Mouse (Mus musculus): Measurements from ENCODE around the gene Zfp934. TPM values are rescaled to one million over a fixed set of nuclear protein-coding genes. Genes with fewer than 3 reads are reported as not detected.
"Not testable (repeated sequence)": the region's sequence is repeated elsewhere in the genome, so short reads cannot be mapped to it uniquely, and the experiment has no call there.

Zfp934 gene
- total and polyA plus RNA-seq, 2 experiments from 2014 or later, result 7.3 to 7.7 TPM

DNA sequence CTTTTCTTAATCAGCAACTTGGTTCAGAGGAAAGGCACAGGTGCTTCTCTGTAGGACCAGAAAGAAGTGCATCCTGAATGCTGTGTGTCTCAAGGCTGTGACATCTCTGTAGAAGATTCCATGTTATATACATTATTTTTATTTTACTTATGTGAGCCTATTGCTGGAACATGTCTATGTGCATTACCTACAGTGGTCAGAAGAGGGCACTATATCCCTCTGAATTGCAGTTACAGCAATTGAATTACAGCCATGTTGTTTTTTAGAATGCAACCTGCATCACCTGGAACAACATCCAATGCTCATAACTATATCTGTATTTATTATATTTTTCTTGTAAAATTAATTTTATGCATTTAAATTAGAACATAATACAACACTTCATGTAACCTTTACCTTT is 101.1 kb downstream of the Zfp934 start:
- H3K4me2 ChIP-seq (ENCODE audit: low read depth, low read length, poor library complexity, severe bottlenecking); H3K27ac ChIP-seq (ENCODE audit: low read depth, low read length); H3K9ac ChIP-seq (replicated peaks; ENCODE audit: low read length, poor library complexity, severe bottlenecking); H3K27me3 ChIP-seq (ENCODE audit: insufficient read depth, low read length); ATAC-seq (ENCODE audit: low FRiP score); H3K9me3 ChIP-seq (ENCODE audit: low read length); H3K4me3 ChIP-seq (ENCODE audit: low read depth, low read length); H3K4me1 ChIP-seq (ENCODE audit: insufficient read depth, low read length); H3K36me3 ChIP-seq (ENCODE audit: insufficient read depth, low read length): not testable (repeated sequence)
- peak; percentile 19 for DNase-seq (ENCODE audit: low spot score)
- peak; percentile 64 for TF ChIP-seq CTCF (IDR thresholded peaks at IDR 0.05)

DNA sequence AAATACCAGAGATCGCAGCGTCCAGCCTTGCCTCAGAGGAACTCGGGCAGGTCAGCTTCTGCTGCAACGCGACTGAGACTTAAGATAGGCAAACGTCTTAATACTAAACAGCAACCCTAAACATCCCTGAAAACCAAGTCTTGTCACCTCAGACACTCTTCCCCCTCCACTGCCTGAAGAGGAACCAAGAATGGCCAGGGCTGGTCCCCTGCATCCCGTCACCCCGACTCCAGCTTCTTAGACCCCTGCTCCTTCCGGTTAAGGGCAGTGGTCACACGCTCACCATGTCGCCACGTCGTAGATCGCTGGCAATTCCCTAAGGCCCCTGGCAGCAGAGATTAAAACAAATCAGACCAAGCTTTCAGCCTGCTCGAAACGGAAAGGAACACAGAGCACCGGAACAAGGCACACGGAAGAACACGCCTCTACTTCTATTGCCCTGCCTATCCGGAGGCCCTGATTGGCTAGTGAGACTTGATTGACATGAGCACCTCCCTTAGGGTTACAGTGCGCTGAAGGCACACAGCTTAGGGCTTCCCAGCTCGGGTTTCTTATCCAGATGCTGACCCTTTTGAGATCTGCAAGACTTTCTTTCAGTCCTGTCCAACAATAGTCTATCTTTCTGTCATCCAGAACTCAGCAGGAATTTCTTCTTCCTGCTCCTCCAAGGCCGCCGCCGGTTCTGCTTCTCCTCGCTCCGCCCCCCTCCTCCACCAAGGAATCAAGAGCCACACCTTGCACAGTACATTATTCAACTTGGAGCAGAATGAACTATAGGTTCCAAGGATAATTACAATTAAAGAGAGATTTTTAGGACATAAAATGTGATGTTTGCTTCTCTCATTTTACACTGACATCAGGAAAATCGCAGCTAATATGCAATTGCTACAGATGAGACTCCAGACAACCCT is 104.3 kb downstream of the Zfp934 start, which contains the start of gene Gm49359:
Gene Gm49359, minus strand, starts transcription at position 409 of the 911 bp plus-strand sequence.
- H3K27ac ChIP-seq (ENCODE audit: low read depth, low read length), result peak within 1 kb of the TSS; percentile 75; the same call in 1 of the 2 replicates
- H3K4me1 ChIP-seq (ENCODE audit: insufficient read depth, low read length); H3K9me3 ChIP-seq (ENCODE audit: low read length); H3K36me3 ChIP-seq (ENCODE audit: insufficient read depth, low read length); H3K27me3 ChIP-seq (ENCODE audit: insufficient read depth, low read length): not testable (repeated sequence)
- ATAC-seq (ENCODE audit: low FRiP score) (peak; percentile 100), DNase-seq (ENCODE audit: low spot score) (peak; percentile 94)
- 2% methylated on average over 28 of the region's 28 CpGs for WGBS
- peak within 1 kb of the TSS; percentile 69 for H3K9ac ChIP-seq (replicated peaks; ENCODE audit: low read length, poor library complexity, severe bottlenecking)
- peak within 1 kb of the TSS; percentile 30; the same call in 1 of the 2 replicates for H3K4me2 ChIP-seq (ENCODE audit: low read depth, low read length, poor library complexity, severe bottlenecking)
- H3K4me3 ChIP-seq (ENCODE audit: low read depth, low read length), result peak within 1 kb of the TSS; percentile 50

Small RNA genes lying within 50 kb of the gene (microRNA-seq; reads per million reads assigned to microRNA genes)
- gene Gm22256 (ENCODE audit: borderline number of aligned reads), result not detected

Other genes starting within 250 kb of the Zfp934 start
- 1.7 and 2.3 TPM in 2 replicates for gene Gm3604, start 188.0 kb downstream of the Zfp934 start, total RNA-seq (2014; rRNA removed)
- gene Gm3604, start 188.0 kb downstream of the Zfp934 start, polyA plus RNA-seq (2015; fragmentation: Nextera tagmentation; extraction: Ambion mirVana), result 2.2 and 2.4 TPM in 2 replicates
- 7.4 and 10.4 TPM in 2 replicates for gene Gm49359, start 104.4 kb downstream of the Zfp934 start, total RNA-seq (2014; rRNA removed)
- 7.3 and 8.1 TPM in 2 replicates for gene Gm49359, start 104.4 kb downstream of the Zfp934 start, polyA plus RNA-seq (2015; fragmentation: Nextera tagmentation; extraction: Ambion mirVana)
- not detected in 2 replicates for gene Zfp935, start 12.7 kb downstream of the Zfp934 start, total RNA-seq (2014; rRNA removed)
- gene Zfp935, start 12.7 kb downstream of the Zfp934 start, polyA plus RNA-seq (2015; fragmentation: Nextera tagmentation; extraction: Ambion mirVana), result 0.31 TPM in 1 of 2 replicates, not detected in the other
- 4.1 and 16.5 TPM in 2 replicates for gene 6720489N17Rik, start 53.0 kb upstream of the Zfp934 start, total RNA-seq (2014; rRNA removed)
- 4.4 and 6.3 TPM in 2 replicates for gene 6720489N17Rik, start 53.0 kb upstream of the Zfp934 start, polyA plus RNA-seq (2015; fragmentation: Nextera tagmentation; extraction: Ambion mirVana)
- gene Platr25, start 189.5 kb upstream of the Zfp934 start, total RNA-seq (2014; rRNA removed), result 15.0 and 17.6 TPM in 2 replicates
- gene Platr25, start 189.5 kb upstream of the Zfp934 start, polyA plus RNA-seq (2015; fragmentation: Nextera tagmentation; extraction: Ambion mirVana), result 17.1 and 17.6 TPM in 2 replicates
- gene Gm5141, start 214.6 kb upstream of the Zfp934 start, total RNA-seq (2014; rRNA removed), result 4.5 and 4.8 TPM in 2 replicates
- gene Gm5141, start 214.6 kb upstream of the Zfp934 start, polyA plus RNA-seq (2015; fragmentation: Nextera tagmentation; extraction: Ambion mirVana), result 4.5 and 4.6 TPM in 2 replicates

All from midbrain, postnatal 0 days (tissue).